Mouse (Mus musculus) stomach, postnatal 0 days (tissue): ENCODE measurements around the gene Rnf135. TPM values are rescaled to one million over a fixed set of nuclear protein-coding genes. Genes with fewer than 3 reads are reported as not detected.
"Not testable (repeated sequence)": the region's sequence is repeated elsewhere in the genome, so short reads cannot be mapped to it uniquely, and the experiment has no call there.

Source experiments
- ATAC-seq: fragments of 200-750 bp; cut with Nextera tagmentation; 2 replicates; pipeline ENCODE4 v1.8.0; 2017; ENCODE audit not compliant: low FRiP score, low TSS enrichment
- DNase-seq: peaks from one replicate; pipeline ENCODE4 v3.0.0-alpha.2; 2016; ENCODE audit warnings: low spot score
- H3K27ac ChIP-seq: fragments of 300-500 bp; sonication (generic); replicated peaks from 2 replicates; pipeline ENCODE4 v1.5.1; 2014; ENCODE audit warnings: mild to moderate bottlenecking, control low read depth
- H3K27me3 ChIP-seq: fragments of 300-500 bp; sonication (generic); 2 replicates; pipeline ENCODE4 v1.6.1; 2014; ENCODE audit warnings: low read length; ENCODE audit not compliant: control insufficient read depth, insufficient read depth
- H3K36me3 ChIP-seq: fragments of 300-500 bp; sonication (generic); 2 replicates; pipeline ENCODE4 v1.6.1; 2014; ENCODE audit warnings: low read length, mixed read lengths; ENCODE audit not compliant: control insufficient read depth, insufficient read depth
- H3K4me1 ChIP-seq: fragments of 300-500 bp; sonication (generic); replicated peaks from 2 replicates; pipeline ENCODE4 v1.6.1; 2014; ENCODE audit warnings: antibody characterized with exemption; ENCODE audit not compliant: control insufficient read depth, insufficient read depth
- H3K4me2 ChIP-seq: fragments of 300-500 bp; sonication (generic); replicated peaks from 2 replicates; pipeline ENCODE4 v1.6.1; 2014; ENCODE audit warnings: low read depth, mild to moderate bottlenecking, control low read depth, moderate library complexity
- H3K4me3 ChIP-seq: fragments of 300-500 bp; sonication (generic); 2 replicates; pipeline ENCODE4 v1.5.1; 2014; ENCODE audit warnings: low read depth, low read length, control low read depth
- H3K9ac ChIP-seq: fragments of 300-500 bp; sonication (generic); 2 replicates; pipeline ENCODE4 v1.6.1; 2014; ENCODE audit warnings: mild to moderate bottlenecking, low read length, control low read depth, mixed read lengths
- H3K9me3 ChIP-seq: fragments of 300-500 bp; sonication (generic); 2 replicates; pipeline ENCODE4 v1.6.1; 2016; ENCODE audit warnings: low read length; ENCODE audit not compliant: control insufficient read depth
- CTCF ChIP-seq: IDR thresholded peaks from 2 replicates; pipeline ENCODE4 v1.5.1; 2016; ENCODE audit warnings: antibody characterized with exemption, low read depth, mild to moderate bottlenecking, moderate library complexity
- EP300 ChIP-seq: optimal IDR thresholded peaks from 2 replicates; pipeline ENCODE3; 2016; ENCODE audit warnings: antibody characterized with exemption
- WGBS: fragments of 180-500 bp; shearing (Covaris S2); extraction: QIAGEN DNeasy Blood & Tissue Kit; methylation state at CpG from one replicate; pipeline ENCODE4 v1.1.7; 2014; 5-methylcytosine and 5-hydroxymethylcytosine counted together
- polyA plus RNA-seq: library from polyadenylated mRNA; unstranded; fragments of >200 nt; fragmentation: Nextera tagmentation; extraction: Ambion mirVana; gene quantifications from 2 replicates; pipeline ENCODE4 v1.2.1, GENCODE M21; 2015

Gene Rnf135
- polyA plus RNA-seq, 1 experiment from 2014 or later, result 7.5 TPM

DNA sequence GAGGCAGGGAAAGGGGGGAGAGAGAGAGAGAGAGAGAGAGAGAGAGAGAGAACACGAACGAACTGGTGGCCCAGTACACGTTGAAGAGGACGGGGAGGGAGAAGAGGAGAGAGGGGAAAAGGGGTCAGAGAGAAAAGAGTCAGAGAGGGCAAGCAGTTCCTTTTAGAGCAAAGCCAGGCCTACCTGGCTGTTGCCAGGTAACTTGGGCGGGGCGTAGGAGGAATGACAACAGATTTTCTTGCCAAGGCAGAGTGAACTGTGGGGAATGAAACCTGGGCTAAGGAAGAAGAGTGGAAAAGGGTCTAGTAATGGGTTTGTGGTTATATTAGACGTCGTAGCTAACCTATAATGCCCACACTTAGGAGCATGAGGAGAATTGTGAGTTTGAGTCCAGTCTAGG is 40.8 kb upstream of the Rnf135 start:
- DNase-seq (peak; percentile 64), ATAC-seq (peak; percentile 32; the same call in 1 of the 2 replicates)
- peak overlapping the region; percentile 83 for H3K4me2 ChIP-seq
- H3K27ac ChIP-seq, result no peak overlapping the region
- no peak overlapping the region for H3K4me3 ChIP-seq
- no peaks in the 10 kb centered on the region for H3K36me3 ChIP-seq
- no peak overlapping the region for H3K9ac ChIP-seq
- H3K27me3 ChIP-seq, result no peaks in the 10 kb centered on the region
- no peaks in the 10 kb centered on the region for H3K9me3 ChIP-seq
- 44% methylated on average over 8 of the region's 8 CpGs for WGBS
- H3K4me1 ChIP-seq, result no peaks in the 10 kb centered on the region
- no peak for TF ChIP-seq EP300
- no peak for TF ChIP-seq CTCF

GRCm38 (mm10) chr11:80145787-80146275 is 37.8 kb upstream of the Rnf135 start:
- peak; percentile 28 for DNase-seq
- peak overlapping the region; percentile 9; the same call in 1 of the 2 replicates for H3K27ac ChIP-seq
- 35% methylated on average over 10 of the region's 10 CpGs for WGBS
- no peak for TF ChIP-seq CTCF
- no peak for TF ChIP-seq EP300
- no peak overlapping the region for H3K4me3 ChIP-seq
- peak; percentile 46 for ATAC-seq
- H3K36me3 ChIP-seq, result no peaks in the 10 kb centered on the region
- H3K9me3 ChIP-seq, result no peaks in the 10 kb centered on the region
- H3K9ac ChIP-seq, result no peak overlapping the region
- H3K4me1 ChIP-seq, result no peaks in the 10 kb centered on the region
- no peaks in the 10 kb centered on the region for H3K27me3 ChIP-seq
- no peak overlapping the region for H3K4me2 ChIP-seq

DNA sequence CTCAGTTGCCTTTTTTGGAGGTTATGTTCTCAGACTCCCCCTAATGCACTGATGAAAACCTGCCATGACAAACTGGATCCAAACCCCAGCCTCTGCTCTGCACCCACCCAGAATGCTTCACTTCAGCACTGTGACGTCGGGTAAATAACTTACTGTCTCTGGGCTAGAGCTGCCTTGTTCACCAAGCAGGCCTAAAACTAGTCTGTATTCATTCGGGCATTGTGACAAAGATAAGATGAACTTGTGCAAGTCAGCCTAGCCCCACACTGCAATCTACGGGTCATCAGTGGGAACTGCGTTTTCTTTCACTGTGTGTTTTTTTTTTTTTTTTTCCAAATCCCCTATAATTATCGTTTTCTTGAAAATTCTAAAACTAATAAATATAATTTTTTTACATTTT is 35.9 kb upstream of the Rnf135 start:
- Histone ChIP-seq H3K4me1 (no peaks in the 10 kb centered on the region), H3K36me3 (no peaks in the 10 kb centered on the region), H3K9me3 (no peaks in the 10 kb centered on the region), H3K9ac (no peak overlapping the region), H3K27ac (no peak overlapping the region), H3K4me2 (no peak overlapping the region), H3K27me3 (no peaks in the 10 kb centered on the region), H3K4me3 (no peak overlapping the region)
- DNase-seq (no peak), ATAC-seq (no peak)
- TF ChIP-seq CTCF (peak; percentile 5; the same call in 1 of the 2 replicates), EP300 (no peak)
- WGBS, result 64% methylated on average over 6 of the region's 6 CpGs

DNA sequence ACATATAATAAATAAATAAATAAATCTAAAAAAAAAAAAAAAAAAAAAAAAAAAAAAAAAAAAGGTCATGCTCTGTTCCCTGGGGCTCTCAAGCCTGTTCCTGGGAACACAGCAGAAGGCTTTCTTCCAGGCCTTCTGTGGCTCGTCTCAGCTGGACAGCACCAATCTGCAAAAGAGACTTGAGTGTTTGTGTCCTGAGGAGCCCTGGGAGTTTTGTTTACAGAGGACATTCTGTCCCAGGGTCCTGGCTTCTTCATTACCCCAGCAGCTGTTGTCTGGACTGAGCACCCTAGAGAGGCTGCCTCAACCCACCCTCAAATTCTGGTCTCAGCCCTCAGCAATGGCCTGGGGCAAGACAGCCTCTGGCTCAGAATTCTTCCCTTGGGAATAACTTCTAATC is 35.3 kb upstream of the Rnf135 start:
- WGBS, result 24% methylated on average over 1 of the region's 1 CpGs
- Histone ChIP-seq H3K9ac (no peak overlapping the region), H3K4me3 (no peak overlapping the region), H3K27ac (no peak overlapping the region), H3K27me3 (no peaks in the 10 kb centered on the region), H3K4me1 (no peaks in the 10 kb centered on the region), H3K4me2 (no peak overlapping the region), H3K36me3 (no peaks in the 10 kb centered on the region), H3K9me3 (no peaks in the 10 kb centered on the region)
- no peak for TF ChIP-seq CTCF
- TF ChIP-seq EP300, result no peak
- ATAC-seq (peak; percentile 63; the same call in 1 of the 2 replicates), DNase-seq (peak; percentile 19)

- not testable (repeated sequence) for H3K27ac ChIP-seq, H3K36me3 ChIP-seq, H3K9ac ChIP-seq, H3K27me3 ChIP-seq, ATAC-seq, H3K4me3 ChIP-seq, H3K4me2 ChIP-seq, DNase-seq, H3K9me3 ChIP-seq, H3K4me1 ChIP-seq
- whole genome bisulfite sequencing, result 22% methylated on average over 1 of the region's 4 CpGs
Measured at GRCm38 (mm10) chr11:80148974-80149373, 34.7 kb upstream of the Rnf135 start.

DNA sequence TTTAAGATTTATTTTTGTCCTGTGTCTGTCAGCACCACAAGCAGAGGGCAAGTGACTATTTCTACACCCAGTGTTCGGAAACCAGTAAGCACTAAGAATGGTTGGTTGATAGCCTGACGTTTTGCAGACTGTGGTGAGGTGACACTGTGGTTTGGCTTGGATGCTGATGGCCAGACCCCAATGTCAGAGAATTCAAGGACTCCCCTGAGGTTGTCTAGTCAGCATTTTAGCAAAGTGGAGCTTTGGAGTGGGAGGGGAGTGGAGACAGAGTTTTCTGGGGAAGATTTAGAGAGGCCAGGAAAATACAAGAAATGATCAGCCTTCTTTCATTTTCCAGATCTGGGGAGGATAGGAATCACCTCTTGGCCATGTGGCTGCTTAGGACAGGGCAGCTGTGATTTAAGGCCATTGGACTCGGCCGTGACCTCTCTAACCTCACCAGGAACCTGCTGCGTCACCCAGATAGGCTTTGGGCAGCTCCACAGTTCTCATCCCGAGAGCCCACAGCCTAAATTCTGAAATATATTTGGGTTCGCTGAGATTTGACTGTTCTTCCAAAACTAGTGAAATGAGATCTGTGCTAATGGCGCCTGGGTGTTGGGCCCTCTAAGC is 34.1 kb upstream of the Rnf135 start:
- no peak overlapping the region for H3K4me2 ChIP-seq
- DNase-seq, result no peak
- 80% methylated on average over 8 of the region's 8 CpGs for WGBS
- ATAC-seq, result no peak
- H3K9me3 ChIP-seq, result no peaks in the 10 kb centered on the region
- H3K9ac ChIP-seq, result no peak overlapping the region
- no peaks in the 10 kb centered on the region for H3K36me3 ChIP-seq
- no peak overlapping the region for H3K4me3 ChIP-seq
- no peak overlapping the region for H3K27ac ChIP-seq
- H3K4me1 ChIP-seq, result no peaks in the 10 kb centered on the region
- TF ChIP-seq CTCF (no peak), EP300 (no peak)
- H3K27me3 ChIP-seq, result 0 out of 2 replicates have a peak, but pooled peaks cover under 1% of the 10 kb centered on the region
